Mouse (Mus musculus): ENCODE measurements around the gene Dapk2.

DNA sequence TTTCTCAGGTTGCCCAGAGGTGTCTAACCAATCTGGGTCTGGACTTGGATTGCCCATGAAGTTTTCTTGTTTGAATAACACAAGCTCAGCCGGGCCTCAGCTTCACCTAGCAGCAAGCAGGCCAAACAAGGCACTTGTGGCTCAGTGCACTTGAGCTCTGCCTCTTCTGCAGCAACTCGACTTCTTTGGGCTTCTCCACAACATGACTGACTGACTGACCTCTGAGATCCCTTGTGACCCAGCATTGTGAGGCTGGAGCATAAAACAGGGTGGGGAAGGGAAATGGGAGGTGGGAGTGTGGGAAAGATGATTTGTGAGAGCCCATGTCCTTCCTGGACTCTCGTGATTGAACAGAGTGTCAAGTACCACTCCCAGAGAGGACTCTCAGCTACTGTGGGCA lies 81.7 kb downstream of the Dapk2 start:
- TF ChIP-seq POLR2A (IDR thresholded peaks at IDR 0.05; ENCODE audit: insufficient read depth, low read depth, low read length), result no peak
- TF ChIP-seq CTCF (IDR thresholded peaks at IDR 0.05), result no peak
